Mouse (Mus musculus) adrenal gland, adult (tissue): ENCODE measurements around the gene Retreg3.
A peak's percentile ranks its signal among the peaks of the same experiment; 100 is the strongest.

Experiments used
- DNase-seq, 2 experiments: peaks; one replicate each; pipeline ENCODE4 v3.0.0; 2022 to 2023; ENCODE audit warnings: low spot score in 1 of 2; ENCODE audit not compliant: inconsistent age in 2 of 2

Retreg3 gene

DNA sequence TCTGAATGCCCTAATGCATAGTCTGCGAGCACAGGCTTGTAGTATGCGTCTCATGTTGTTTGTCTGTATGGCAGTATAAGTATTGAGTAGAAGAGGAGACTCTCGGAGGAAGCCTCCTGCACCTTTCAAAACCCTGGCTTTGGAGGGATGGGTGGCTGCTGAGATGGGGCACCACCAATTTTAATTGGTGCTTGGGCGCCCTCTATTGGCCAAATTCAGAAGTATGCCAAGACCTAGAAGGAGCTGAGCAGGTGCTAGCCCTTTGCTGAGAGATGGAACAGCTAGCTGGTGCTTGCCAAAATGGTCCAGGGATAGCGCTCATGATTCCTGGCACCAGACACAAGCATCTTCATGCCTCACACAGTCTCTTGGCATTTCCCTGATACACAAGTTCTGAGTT lies 61.8 kb downstream of the Retreg3 start:
- peak; percentile 84 to 95 for DNase-seq

DNA sequence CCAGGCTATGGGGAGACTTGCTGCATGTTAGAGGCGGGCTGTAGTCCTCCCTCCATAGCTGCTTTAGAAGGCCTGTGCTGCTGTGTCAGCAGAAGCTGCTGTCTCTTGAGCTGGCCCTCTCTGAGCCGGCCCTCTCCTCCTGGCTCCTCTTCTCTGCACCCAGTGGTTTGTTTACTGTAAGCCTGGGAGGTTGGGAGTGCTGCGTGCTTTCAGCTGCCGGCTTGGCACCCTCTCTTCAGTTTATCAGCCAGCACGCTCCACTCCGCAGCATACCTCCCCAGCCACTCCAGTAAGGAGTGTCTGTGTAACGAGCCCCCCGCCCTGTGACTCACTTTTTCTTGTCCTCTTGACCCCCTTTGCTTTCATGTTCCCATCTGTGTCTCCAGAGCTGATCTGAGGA lies 62.8 kb downstream of the Retreg3 start:
- peak; percentile 37 to 71 for DNase-seq

- DNase-seq: peak in 1 of 2 experiments; percentile 40
Measured at GRCm38 (mm10) chr11:101055418-101055817, 64.3 kb downstream of the Retreg3 start.

- peak in 1 of 2 experiments; percentile 46 for DNase-seq
Measured at GRCm38 (mm10) chr11:101053974-101054373, 65.7 kb downstream of the Retreg3 start.

- DNase-seq: peak in 1 of 2 experiments; percentile 53
Measured at GRCm38 (mm10) chr11:101052751-101053473, 66.8 kb downstream of the Retreg3 start.

DNA sequence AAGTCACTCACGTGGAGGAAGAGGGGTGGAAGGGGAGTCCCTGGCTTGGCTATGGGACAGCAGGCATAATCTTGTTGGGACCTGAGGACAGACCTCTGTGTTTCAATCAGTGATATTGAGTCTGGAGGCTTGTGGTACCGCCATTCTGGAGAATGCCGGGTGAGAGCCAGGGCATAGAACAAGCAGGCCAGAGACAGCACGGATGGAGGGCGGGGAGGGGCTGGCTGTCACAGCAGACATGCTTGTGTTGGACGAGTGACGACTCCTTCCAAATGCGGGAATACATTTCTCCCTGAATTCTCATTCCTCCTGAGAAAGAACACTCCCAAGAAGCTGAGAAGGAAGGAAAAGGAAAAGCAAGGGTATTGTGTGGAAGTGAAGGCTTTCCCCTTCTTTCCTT lies 68.1 kb downstream of the Retreg3 start:
- no peak for DNase-seq

- peak in 1 of 2 experiments; percentile 57 for DNase-seq
Measured at GRCm38 (mm10) chr11:101051051-101051493, 68.6 kb downstream of the Retreg3 start.

GRCm38 (mm10) chr11:101050359-101050758 lies 69.3 kb downstream of the Retreg3 start:
- no peak for DNase-seq

DNA sequence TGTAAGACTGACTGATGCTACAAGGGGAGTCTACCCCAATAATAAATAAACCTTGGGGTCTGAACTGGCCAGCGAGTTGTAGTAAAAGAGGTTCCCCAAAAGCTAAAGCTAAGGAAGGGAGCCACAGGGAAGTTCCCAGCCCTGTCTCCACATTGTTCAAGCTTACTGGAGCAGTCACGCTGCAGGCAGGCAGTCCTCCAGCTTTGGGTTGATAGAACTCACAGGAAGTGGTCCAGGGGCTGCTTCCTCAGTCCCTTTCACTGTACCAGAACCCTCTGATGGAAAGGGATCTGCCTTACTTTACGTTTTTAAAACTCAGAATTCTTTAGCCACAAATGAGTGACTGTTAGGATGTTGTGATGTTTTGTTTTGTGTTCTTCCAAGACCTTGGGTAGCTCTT lies 72.2 kb downstream of the Retreg3 start:
- no peak for DNase-seq

- DNase-seq: peak in 1 of 2 experiments; percentile 40
Measured at GRCm38 (mm10) chr11:101046440-101046839, 73.3 kb downstream of the Retreg3 start.
